Mouse (Mus musculus): ENCODE measurements at regions not wholly inside any gene's neighbourhood (a gene's known extent, or its start where the extent isn't known, plus 50 kb on each side); places are given as distances from the start of the nearest gene placed in this dataset.

DNA sequence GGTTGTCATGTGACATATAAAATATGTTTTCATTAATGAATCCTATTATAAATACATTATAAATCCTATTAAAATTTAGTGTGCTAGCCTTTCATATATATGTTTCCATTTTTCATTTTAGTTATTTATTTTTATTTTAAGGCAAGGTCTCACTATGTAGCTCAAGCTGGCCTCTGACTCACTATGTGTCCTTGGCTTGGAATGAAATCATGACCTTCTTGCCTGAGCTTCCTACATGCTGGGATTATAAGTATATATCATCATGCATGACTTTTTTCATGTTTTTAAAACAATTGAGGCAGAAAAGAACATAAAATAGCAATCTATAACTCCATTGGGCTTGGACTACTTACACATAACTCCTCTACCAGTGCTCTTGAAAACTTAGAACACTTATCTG lies 52.4 kb upstream of the Gm5538 start:
- peak; percentile 53 for DNase-seq

Measured in adrenal gland, adult 2 months (tissue).